Mouse (Mus musculus): ENCODE results near the gene Tnn. TPM values are rescaled to one million over a fixed set of nuclear protein-coding genes. Genes with fewer than 3 reads are reported as not detected.

Gene Tnn
- total RNA-seq (2021) = under 1 TPM; 0.31 to 0.39 TPM
- long read RNA-seq = 0 reads

GRCm38 (mm10) chr1:160153480-160153879 is at the start of gene Tnn:
TSS of gene Tnn (minus strand) at chr1:160153580.
- DNase-seq (ENCODE audit: low spot score in 2 of 2) = no peak

GRCm38 (mm10) chr1:160195337-160195663 is 41.9 kb upstream of the Tnn start:
- DNase-seq (ENCODE audit: low spot score in 2 of 2) = no peak

GRCm38 (mm10) chr1:160194529-160195336 is 41.4 kb upstream of the Tnn start, which contains the start of gene Mrps14:
TSS of gene Mrps14 (plus strand) at chr1:160195215.
- peak; percentile 97 to 98 for DNase-seq (ENCODE audit: low spot score in 2 of 2)

- DNase-seq (ENCODE audit: low spot score in 2 of 2) = peak; percentile 59 to 68
These were observed 31.1 kb upstream of the Tnn start for GRCm38 (mm10) chr1:160184506-160184905.

GRCm38 (mm10) chr1:160181216-160181615 is 27.8 kb upstream of the Tnn start:
- no peak for DNase-seq (ENCODE audit: low spot score in 2 of 2)

GRCm38 (mm10) chr1:160176903-160177302 is 23.5 kb upstream of the Tnn start:
- no peak for DNase-seq (ENCODE audit: low spot score in 2 of 2)

- DNase-seq (ENCODE audit: low spot score in 2 of 2) = no peak
These were observed 13.2 kb upstream of the Tnn start for GRCm38 (mm10) chr1:160166600-160166999.

- no peak for DNase-seq (ENCODE audit: low spot score in 2 of 2)
These were observed 4.8 kb upstream of the Tnn start for GRCm38 (mm10) chr1:160158190-160158589.

GRCm38 (mm10) chr1:160150726-160151125 is 2.7 kb downstream of the Tnn start:
- DNase-seq (ENCODE audit: low spot score in 2 of 2) = no peak

- peak; percentile 30 to 42 for DNase-seq (ENCODE audit: low spot score in 2 of 2)
These were observed 4.0 kb downstream of the Tnn start for GRCm38 (mm10) chr1:160149291-160149906.

GRCm38 (mm10) chr1:160147274-160147673 is 6.1 kb downstream of the Tnn start:
- DNase-seq (ENCODE audit: low spot score in 2 of 2) = no peak

- no peak for DNase-seq (ENCODE audit: low spot score in 2 of 2)
These were observed 7.8 kb downstream of the Tnn start for GRCm38 (mm10) chr1:160145606-160146005.

GRCm38 (mm10) chr1:160144343-160144742 is 9.0 kb downstream of the Tnn start:
- DNase-seq (ENCODE audit: low spot score in 2 of 2) = no peak

GRCm38 (mm10) chr1:160136362-160136890 is 17.0 kb downstream of the Tnn start:
- no peak for DNase-seq (ENCODE audit: low spot score in 2 of 2)

GRCm38 (mm10) chr1:160133464-160134079 is 19.8 kb downstream of the Tnn start:
- no peak for DNase-seq (ENCODE audit: low spot score in 2 of 2)

GRCm38 (mm10) chr1:160123957-160124356 is 29.4 kb downstream of the Tnn start:
- DNase-seq (ENCODE audit: low spot score in 2 of 2) = no peak

GRCm38 (mm10) chr1:160108604-160109003 is 44.8 kb downstream of the Tnn start:
- DNase-seq (ENCODE audit: low spot score in 2 of 2) = no peak

GRCm38 (mm10) chr1:160105426-160105825 is 48.0 kb downstream of the Tnn start:
- no peak for DNase-seq (ENCODE audit: low spot score in 2 of 2)

GRCm38 (mm10) chr1:160100996-160101395 is 52.4 kb downstream of the Tnn start:
- no peak for DNase-seq (ENCODE audit: low spot score in 2 of 2)

- DNase-seq (ENCODE audit: low spot score in 2 of 2) = no peak
These were observed 53.6 kb downstream of the Tnn start for GRCm38 (mm10) chr1:160099659-160100302.

GRCm38 (mm10) chr1:160086651-160087050 is 66.7 kb downstream of the Tnn start:
- DNase-seq (ENCODE audit: low spot score in 2 of 2) = no peak

Measured in layer of hippocampus, postnatal 10 days (tissue).